Mouse (Mus musculus) cerebellum, adult 9-10 months (tissue): Measurements from ENCODE around the gene Srrm4.

Source experiments
- DNase-seq: peaks from one replicate; pipeline ENCODE4 v3.0.0; 2022

Srrm4 gene

DNA sequence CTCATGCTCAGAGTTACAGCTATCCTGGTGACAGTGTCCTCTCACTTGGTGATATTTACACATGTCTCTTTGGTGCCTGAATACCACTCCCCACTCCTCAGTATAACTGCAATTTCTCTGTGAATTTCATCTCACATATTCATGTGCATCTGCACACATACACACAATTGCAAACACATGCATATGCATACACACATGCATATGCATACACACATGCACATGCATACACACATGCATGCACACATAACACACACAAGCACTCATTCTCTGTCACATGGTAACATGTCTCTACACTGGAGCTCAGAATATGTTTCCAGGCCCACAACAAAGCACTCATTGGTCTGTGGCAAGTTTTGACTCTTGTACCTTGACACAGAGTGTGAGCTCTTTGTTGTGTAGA, 39.0 kb downstream of the Srrm4 start:
- no peak for DNase-seq

DNA sequence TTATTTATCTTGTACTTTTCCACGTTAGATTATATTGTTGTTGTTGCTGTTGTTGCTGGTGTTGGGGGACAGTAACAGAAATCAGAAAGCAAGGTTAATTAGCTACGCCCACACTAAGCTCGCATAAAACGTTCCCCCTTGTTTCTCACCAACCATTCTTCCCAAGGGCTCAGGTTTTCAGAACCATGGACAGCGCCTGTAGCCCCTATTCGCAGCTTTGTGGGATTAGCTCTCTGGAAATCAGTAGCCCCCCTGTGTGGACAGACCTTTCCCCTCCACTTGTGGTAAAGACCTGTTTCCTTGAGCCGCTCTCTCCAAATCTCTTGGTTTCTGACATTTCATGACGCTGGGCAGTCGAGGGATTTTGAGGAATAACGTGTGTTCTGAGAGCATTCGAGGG, 45.9 kb downstream of the Srrm4 start:
- DNase-seq: no peak

DNA sequence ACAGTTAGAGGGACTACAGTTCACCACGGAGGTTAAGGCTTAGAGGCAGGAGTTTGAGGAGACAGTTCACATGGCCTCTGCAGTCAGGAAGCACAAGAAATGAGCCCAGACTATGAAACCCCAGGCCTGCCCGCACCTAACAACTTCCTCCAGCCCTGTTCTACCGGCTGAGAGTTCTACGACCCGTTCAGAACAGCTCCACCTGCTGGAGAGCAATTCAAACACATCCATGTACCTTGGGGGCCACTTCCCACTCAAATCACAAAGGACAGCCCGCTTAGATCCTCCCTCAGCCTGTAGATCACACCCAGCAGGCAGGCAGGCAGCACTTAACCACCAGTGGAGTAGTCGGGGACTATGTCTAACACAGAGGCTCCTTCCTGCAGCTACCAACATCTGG, 49.3 kb downstream of the Srrm4 start:
- no peak for DNase-seq

DNA sequence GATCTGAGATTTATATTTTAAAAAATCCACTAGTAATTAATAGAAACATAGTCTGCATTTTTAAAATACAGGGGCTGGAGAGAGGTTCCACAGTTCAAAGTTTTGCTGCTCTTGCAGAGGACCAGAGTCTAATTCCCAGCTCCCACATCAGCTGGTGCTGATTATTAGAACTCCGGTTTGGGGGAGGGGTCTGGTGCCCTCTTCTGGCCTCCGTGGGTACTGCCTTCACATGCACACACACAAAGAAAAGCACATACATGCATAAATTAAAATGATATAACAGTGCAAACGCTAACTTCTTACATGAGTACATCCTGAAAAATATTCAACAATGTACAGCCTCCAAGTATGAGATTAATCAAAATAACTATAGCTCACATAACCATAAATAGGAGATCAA, 50.5 kb downstream of the Srrm4 start:
- DNase-seq: no peak

DNA sequence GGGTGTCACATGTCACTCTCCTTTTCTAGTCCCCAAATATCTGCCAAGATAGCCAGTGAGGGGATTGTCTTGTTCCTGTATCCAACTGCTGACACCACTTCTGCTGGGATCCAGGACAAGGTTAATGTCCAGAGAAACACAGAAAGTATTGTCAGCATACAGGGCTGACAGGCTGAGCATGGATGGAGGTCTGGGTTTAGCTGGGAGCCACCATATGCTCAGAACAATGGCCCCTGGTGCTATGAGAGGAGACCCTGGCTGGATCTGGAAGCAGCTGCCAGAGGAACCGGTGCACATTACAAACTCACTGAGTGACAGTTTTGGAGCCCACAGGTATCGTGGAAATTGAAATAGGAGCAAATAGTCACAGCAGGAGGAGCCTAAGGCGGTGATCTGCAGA, 52.3 kb downstream of the Srrm4 start:
- no peak for DNase-seq

DNA sequence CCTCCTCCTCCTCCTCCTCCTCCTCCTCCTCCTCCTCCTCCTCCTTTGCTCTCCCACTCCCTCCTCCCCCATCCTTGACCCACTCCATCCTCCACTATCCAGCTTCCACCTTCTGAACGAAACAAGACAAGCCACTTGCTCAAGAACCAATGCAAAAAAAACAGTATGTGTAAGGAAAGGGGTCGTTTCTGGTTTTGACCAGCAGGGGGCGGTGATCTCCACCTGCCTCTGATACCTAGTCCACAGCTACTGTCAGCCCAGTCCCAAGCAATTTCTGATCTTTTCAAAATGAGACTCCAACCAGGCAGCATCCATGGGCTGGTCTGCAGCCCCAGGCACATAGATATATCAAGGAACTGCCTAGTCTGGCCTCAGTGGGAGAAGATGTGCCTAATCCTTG, 53.1 kb downstream of the Srrm4 start:
- DNase-seq: no peak

DNA sequence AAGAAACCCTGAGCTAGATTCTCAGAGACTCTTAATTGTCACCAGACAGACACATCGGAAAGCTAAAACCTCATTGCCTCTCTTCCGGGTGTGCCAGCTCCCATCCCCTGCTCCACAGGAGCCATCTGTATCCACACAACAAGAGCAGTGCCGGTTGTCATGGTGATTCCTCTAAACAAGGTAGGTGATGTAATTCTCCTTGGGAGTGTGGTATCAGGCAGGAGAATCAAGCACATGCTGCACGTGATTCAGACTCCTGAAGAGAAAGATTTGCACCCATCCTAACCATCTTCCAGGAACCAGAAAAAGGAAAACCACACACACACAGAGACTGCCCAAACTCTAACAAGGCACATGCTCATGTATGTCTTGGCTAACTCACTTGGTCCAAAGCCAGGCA, 65.3 kb downstream of the Srrm4 start:
- DNase-seq: peak; percentile 90

DNA sequence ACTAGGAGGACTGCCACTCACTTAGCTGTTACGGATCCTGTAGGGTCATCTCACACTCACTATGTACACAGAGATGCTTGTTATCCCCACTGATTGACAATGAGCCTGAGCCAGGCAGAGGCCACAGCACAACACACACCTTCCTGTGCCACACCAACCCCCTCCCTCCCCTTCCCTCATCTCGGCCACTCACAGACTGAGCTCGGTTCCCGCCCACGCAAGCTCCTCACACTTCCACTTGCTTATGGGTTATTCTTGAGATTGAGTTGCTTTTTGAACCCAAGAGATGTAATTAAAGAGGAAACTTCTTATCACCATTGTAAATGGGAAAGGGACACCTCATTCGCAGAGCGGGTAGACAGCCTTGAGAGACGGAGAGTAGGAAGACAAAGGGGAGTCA, 66.3 kb downstream of the Srrm4 start:
- no peak for DNase-seq

DNA sequence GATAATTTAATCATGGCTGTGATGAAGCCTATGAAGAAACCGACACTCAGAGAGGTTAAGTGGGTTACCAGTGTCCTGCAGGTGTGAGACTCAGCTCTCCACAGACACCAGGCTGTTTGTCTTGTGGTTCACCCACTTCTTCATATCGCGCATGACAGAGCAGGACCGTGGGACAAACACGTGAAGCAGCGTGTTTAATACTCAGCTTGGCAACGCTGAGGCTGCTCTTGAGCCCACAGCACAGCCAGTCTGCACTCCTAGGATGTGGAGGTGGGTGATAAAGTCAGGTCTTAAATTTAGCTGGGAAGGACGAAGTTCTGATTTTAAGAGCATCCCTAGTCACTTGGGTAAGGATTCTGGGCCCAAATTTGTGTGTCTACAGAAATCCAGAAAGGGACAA, 68.1 kb downstream of the Srrm4 start:
- DNase-seq: no peak

DNA sequence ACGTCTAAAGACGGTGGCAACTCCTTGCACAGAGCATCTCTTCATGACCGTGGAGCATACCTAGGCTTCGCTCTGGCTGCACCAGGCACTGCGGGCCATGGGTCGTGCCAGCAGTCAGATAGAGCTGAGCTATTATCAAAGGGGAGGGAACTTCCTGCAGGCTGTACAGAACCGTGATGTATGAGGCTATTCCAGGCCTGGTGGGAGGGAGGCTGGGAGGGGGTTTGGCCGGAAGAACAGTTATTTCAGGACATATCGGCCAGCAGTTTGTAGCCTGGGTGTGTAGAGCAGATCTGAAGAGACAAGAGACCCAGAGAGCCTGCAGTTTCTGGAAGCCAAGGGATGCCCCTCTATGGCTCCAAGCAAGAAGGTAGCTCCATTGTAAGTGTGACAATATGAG, 68.5 kb downstream of the Srrm4 start:
- DNase-seq: no peak

DNA sequence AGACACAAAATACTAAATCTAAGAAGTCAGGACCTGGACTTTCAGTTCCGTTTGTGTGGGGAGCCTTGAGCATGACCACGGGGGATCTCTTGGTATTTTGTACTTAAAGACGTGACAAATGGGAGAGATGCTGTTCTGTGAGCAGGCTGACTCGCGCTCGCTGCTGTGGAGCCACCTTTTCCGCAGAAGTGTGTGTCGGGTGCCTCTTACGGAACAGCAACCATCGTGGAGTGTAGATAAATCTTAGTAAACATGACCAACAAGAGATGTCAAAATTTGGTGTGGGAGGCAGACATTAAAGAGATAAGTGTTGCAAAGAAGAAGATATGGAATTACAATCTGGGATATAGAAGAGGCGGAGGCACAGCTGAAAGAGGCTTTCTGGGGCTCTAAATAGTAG, 69.3 kb downstream of the Srrm4 start:
- no peak for DNase-seq

DNA sequence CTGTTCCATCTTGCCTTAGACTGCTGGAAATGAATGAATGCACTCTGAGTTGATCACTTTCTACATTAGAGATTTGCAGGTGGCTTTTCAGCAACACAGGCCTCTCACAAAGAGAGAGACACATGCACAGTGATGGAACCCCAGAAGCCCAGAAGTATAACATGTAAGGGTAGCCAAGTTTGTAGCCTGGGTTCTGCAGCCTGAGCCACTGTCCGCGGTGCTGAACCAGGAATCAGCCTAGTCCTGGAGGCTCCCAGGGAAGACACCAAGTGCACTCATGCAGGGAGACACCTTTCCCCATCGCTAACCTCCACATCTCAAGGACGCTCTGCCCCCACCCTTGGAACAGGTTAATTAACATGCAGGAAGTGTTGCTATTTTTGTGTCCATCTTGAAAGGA, 73.6 kb downstream of the Srrm4 start:
- DNase-seq: no peak

DNA sequence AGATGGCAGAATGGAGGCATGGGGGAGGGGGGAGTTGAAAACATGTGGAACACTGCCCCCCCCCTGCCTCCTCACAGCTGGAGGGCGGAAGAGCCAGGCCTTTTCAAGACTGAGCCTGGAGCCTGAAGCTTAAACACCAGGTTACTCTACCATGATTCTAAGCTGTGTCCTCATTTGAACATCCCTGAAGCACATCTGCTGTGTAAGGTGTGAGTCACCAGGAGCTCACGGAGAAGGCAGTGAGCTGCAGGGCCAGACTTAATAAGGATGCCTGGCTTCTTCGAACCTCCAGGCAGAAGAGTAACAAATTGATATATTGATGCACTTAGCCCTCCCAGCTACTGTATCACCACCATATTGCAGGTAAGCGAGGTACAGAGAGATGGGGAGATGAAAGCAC, 79.5 kb downstream of the Srrm4 start:
- DNase-seq: no peak

DNA sequence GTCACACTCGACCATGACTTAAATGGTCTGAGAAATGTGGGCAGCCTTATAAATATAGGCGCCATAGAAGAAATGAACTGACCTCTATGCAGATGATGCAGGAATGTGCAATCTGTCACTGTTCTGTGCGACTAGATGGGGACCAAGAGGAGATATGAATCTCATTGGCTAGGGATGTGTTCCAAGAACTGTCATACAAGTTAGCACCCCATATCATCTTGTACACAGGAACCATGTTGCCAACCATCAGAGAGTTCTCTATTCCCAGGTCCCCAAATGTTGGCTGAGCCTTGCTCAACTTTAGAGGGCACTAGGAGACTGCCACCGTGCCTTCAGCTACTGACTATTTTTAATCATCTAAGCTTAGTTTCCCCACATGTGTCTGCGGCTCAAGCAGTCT, 81.4 kb downstream of the Srrm4 start:
- no peak for DNase-seq

DNA sequence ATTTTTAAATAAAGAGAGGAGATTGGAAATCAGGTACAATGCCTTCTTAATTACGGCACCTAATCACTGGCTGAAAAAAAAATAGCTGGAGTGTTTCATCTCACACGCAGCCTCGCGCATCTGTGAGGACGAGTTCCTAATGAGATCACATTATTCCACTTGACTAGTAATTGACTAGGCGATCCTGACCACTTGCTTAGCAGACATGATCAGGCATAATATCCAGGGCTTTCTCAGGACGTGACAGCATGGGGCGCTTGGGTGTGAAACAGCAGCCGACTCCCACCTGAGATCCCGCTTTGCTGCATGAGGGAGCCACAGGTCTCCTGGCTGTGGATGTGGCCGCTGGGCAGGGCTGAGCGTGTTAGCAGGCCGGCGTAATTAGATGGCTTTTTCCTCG, 90.3 kb downstream of the Srrm4 start:
- no peak for DNase-seq

DNA sequence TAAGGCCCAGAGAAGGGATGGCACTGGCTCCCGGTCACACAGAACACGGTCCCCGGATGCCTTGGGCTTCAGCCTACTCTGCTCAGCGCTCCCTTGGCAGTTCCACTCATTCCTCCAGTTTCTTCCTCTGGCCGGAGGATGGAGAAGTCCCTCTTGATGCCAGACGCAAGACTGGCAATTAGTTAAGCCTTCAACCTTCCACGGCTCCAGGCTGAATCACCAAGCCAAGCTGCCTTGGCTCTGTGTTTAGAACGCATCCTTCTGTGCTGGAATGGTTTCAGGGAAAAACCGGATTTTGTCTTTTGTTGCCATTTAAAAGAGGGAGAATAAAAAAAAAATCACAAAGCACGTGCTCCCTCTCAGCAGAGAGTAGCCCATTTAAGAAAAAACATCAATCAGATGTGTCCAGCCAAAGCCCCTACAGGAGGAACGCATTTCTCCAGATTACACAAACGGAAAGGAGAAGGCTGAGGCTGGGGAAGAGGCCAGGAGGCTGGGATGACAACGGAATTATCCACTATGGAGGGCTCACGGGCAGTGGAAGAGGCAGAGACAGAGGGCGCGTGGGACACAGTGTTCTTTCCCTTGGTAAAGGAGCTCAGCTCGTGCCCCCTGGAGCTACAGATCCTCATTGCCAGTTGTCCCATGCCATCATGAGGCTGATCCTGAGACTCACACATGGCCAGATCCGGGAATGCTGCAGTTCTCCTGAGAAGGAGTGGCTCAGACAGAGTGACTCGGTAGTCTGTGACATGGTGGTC, 92.6 kb downstream of the Srrm4 start:
- DNase-seq: peak; percentile 83

DNA sequence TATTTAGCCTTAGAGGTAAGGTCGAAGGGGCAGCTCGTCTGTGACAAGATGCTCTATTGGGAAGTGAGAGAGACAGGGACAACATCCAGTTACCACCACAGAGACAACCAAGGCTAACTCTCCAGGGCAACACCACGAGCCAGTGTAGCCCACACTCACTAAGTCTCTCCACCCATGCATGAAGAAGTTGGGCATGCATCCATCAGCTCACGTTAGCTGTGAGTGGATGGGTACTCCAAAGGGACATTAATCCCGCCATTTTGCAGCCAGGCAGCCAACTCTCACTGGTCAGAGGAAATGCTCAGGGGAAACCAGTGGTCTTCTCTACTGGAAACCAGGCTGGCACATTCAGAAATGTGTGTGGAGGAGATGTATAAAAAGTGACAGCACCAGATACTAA, 93.8 kb downstream of the Srrm4 start:
- no peak for DNase-seq

DNA sequence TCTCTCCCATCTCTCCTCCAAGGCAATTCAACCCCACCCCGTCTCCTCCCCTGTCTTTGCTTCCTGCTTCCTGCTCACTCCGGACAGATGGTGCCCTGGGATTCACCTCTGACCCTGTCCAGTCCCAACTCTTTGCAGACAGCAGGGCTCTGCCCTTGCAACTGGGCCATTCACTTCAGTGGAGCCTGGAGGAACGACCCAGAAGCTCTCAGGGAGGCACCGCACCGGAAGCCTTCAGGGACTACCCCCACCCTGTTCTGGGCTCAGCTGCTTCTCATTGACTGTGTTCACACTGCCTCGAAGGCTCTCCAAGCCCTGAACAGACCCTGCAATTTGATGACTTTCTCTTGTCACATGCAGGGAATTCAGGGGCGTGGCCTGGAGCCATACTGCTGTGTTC, 94.4 kb downstream of the Srrm4 start:
- no peak for DNase-seq

DNA sequence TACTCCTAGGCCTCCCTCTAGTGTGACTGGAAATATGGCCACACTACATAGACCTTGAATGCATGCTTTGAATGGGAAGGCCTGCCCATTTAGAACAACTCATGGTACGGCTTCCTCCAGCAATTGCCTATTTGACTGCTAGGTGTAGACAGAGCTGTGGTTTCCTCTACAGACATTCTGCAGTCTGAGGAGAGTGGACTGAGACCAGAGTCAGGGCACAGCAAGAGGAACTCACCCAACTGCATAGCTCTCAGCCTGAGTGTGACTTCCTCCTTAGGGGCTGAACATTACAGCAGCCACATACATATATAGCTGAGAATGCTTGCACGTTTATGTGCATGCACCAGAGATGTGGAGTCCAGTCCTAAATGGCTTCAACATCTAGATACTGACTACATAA, 94.9 kb downstream of the Srrm4 start:
- no peak for DNase-seq

DNA sequence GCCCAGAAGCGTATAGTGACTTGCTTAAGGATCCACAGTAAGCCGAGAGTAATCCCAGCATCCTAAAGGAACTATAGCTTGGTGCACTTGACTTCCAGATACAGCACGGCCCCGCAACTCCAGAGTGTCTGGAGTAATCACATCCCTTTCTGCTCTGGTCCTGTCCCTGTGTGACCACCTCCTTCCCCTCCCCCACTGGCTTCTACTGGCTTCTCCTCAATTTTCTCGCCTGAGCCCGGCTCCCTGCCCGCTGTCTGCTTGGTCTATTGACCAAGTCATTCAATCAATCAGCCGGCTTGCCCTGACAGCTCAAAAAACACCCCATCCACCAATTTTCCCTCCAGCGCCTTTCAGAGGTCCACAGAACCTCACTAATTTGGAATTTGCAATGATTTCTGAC, 96.2 kb downstream of the Srrm4 start:
- no peak for DNase-seq

DNA sequence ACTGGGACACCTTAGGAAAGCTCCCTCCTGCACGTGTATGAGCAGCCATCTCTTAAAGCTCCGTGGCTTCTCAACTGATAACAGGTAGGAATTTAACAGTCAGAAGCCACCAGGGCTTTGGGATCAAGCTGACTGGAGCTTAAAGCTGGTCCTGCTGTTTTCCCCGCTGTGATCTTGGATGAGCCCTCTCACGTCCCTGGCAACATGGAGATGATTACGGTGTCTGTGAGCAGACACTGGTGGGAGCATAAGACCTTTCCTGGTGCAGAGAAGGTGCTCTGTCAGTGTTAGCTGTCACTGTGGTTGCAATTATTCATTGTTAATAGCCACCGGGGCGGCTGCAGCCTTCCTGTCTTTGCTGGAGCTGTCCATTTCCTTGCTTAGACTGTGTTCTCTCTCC, 97.2 kb downstream of the Srrm4 start:
- no peak for DNase-seq

DNA sequence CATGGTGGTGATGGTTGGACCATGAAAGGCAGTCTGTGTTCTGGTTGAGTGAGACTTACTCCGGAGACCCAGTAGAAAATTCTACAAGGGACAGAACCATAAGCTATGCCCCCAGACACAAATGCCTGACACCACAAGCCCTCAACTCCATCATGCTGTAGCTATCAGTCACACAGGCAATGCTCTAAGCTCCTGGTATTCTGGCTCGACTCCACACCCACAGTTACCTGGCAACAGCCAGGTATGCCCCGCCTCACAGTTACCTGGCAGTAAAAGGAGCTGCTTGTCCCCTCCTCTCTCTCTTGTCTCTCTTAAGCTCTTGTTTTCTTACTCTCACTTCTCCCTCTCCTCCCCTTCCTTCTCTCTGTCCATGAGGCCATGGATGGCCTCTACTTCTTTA, 98.9 kb downstream of the Srrm4 start:
- DNase-seq: no peak

DNA sequence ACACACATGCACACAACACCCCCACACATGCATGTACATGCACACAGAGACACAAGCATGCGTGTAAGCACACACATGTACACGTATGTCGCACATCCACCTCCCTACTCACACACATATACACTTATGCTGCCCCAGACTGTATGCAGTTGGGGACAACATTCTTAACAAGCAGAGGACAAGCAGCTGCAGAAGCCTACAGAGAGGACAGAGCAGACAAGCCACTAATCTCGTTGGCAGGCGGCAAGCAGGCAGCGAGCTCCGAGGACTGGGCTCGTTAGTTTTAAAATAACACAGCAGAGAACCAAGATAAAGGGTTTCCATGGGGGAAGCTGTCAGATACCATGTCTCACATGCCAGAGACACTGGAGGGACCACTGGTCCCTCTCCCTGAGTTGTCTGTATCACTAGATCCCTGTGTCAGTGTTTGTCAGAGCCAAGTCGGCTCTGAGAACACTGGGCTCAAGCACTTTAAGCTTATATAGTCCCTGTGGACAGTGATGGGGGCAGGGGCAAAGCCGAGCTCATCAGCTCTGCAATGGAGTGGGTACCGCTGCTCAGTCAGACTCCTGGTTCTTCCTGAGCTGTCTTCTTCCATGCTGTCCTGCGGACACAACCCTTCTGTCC, 99.7 kb downstream of the Srrm4 start:
- no peak for DNase-seq

DNA sequence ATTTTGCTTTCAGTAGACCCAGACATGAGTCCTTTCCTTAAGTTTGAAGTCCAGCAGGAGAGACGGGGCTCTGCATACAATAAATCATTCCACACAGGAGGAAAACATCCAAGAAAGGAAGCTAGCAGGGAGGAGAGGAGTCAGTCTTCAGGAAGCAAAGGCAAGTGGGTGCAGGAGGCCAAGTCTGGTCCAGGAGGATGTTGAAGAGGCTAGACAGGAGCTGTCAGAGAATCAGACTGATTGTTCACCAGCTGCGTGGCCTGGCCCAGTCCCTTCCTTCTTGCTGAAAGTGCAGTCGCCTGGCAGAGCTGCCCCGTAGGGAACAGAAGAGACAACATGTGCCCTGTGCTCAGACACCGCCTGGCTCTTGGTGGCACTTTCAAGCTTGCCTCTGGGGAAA, 100.8 kb downstream of the Srrm4 start:
- DNase-seq: no peak

DNA sequence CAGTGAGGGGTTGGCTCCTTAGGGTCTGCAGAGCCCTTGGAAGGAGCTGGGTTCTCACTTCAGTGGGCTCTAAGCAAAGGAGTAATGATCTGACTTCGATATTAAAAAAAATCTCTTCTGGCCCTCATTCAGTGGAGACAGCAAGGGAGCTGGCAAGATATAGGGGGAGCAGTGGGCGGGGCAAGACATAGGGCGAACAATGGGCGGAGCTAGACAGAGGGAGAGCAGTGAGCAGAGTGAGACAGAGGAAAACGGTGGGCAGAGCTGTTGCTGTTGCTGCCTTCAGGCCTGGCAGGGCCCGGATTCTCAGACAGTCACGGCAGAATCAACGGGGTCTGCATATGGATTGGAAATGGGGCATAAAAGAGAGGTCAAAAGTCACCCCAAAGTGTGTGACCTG, 102.0 kb downstream of the Srrm4 start:
- no peak for DNase-seq
